Mouse (Mus musculus) lung, embryonic 14.5 days (tissue): Measurements from ENCODE around the gene Pla2g7. TPM values are rescaled to one million over a fixed set of nuclear protein-coding genes. Genes with fewer than 3 reads are reported as not detected.

ENCODE experiments used
- ATAC-seq: fragments of 200-750 bp; cut with Nextera tagmentation; 2 replicates; pipeline ENCODE4 v1.8.0; 2017; ENCODE audit warnings: mild to moderate bottlenecking, moderate TSS enrichment, moderate library complexity; ENCODE audit not compliant: insufficient read depth
- DNase-seq: peaks from one replicate; pipeline ENCODE4 v3.0.0-alpha.2; 2015
- H3K27ac ChIP-seq: fragments of 300-500 bp; sonication (generic); 2 replicates; pipeline ENCODE4 v1.5.1; 2014; ENCODE audit warnings: low read depth, mild to moderate bottlenecking, moderate library complexity
- H3K27me3 ChIP-seq: fragments of 300-500 bp; sonication (generic); 2 replicates; pipeline ENCODE4 v1.6.1; 2014; ENCODE audit warnings: low read length, control low read depth; ENCODE audit not compliant: insufficient read depth
- H3K36me3 ChIP-seq: fragments of 300-500 bp; sonication (generic); 2 replicates; pipeline ENCODE4 v1.6.1; 2014; ENCODE audit warnings: control low read depth; ENCODE audit not compliant: insufficient read depth
- H3K4me1 ChIP-seq: fragments of 300-500 bp; sonication (generic); 2 replicates; pipeline ENCODE4 v1.6.1; 2014; ENCODE audit warnings: antibody characterized with exemption, control low read depth; ENCODE audit not compliant: insufficient read depth
- H3K4me2 ChIP-seq: fragments of 300-500 bp; sonication (generic); 2 replicates; pipeline ENCODE4 v1.6.1; 2014; ENCODE audit warnings: mild to moderate bottlenecking
- H3K4me3 ChIP-seq: fragments of 300-500 bp; sonication (generic); 2 replicates; pipeline ENCODE4 v1.5.1; 2014; ENCODE audit warnings: low read depth, low read length
- H3K9ac ChIP-seq: fragments of 300-500 bp; sonication (generic); 2 replicates; pipeline ENCODE4 v1.6.1; 2014
- H3K9me3 ChIP-seq: fragments of 300-500 bp; sonication (generic); 2 replicates; pipeline ENCODE4 v1.6.1; 2016; ENCODE audit warnings: low read depth, low read length, control low read depth
- CTCF ChIP-seq: IDR thresholded peaks from 2 replicates; pipeline ENCODE4 v1.5.1; 2016; ENCODE audit warnings: antibody characterized with exemption, low read depth
- WGBS: fragments of 180-500 bp; shearing (Covaris S2); extraction: QIAGEN DNeasy Blood & Tissue Kit; methylation state at CpG from one replicate; pipeline ENCODE4 v1.1.7; 2014; 5-methylcytosine and 5-hydroxymethylcytosine counted together
- polyA plus RNA-seq: library from polyadenylated mRNA; unstranded; fragments of >200 nt; fragmentation: Nextera tagmentation; extraction: Ambion mirVana; gene quantifications from 2 replicates; pipeline ENCODE4 v1.2.1, GENCODE M21; 2014

Pla2g7 gene
- polyA plus RNA-seq, 1 experiment from 2014 or later, result 14.9 TPM

- TF ChIP-seq CTCF, result no peak
- Histone ChIP-seq H3K27me3 (no peaks in the 10 kb centered on the region), H3K9ac (no peak overlapping the region), H3K4me2 (no peak overlapping the region), H3K36me3 (no peaks in the 10 kb centered on the region), H3K4me1 (0 out of 2 replicates have a peak, but pooled peaks cover 10% of the 10 kb centered on the region), H3K4me3 (no peak overlapping the region), H3K9me3 (no peaks in the 10 kb centered on the region), H3K27ac (no peak overlapping the region)
- DNase-seq, result peak; percentile 51
- ATAC-seq, result no peak
- WGBS, result 51% methylated on average over 7 of the region's 7 CpGs
Measured at GRCm38 (mm10) chr17:43584771-43585170, 16.9 kb downstream of the Pla2g7 start.

GRCm38 (mm10) chr17:43587278-43587677 lies 19.4 kb downstream of the Pla2g7 start:
- ATAC-seq, result no peak
- Histone ChIP-seq H3K36me3 (no peaks in the 10 kb centered on the region), H3K4me1 (0 out of 2 replicates have a peak, but pooled peaks cover 2% of the 10 kb centered on the region), H3K27ac (no peak overlapping the region), H3K27me3 (no peaks in the 10 kb centered on the region), H3K4me2 (no peak overlapping the region), H3K9ac (no peak overlapping the region), H3K9me3 (no peaks in the 10 kb centered on the region), H3K4me3 (no peak overlapping the region)
- WGBS, result 82% methylated on average over 2 of the region's 2 CpGs
- no peak for TF ChIP-seq CTCF
- DNase-seq, result no peak

- DNase-seq, result no peak
- no peak overlapping the region for H3K9ac ChIP-seq
- H3K4me3 ChIP-seq, result no peak overlapping the region
- H3K27ac ChIP-seq, result no peak overlapping the region
- no peaks in the 10 kb centered on the region for H3K4me1 ChIP-seq
- no peaks in the 10 kb centered on the region for H3K27me3 ChIP-seq
- no peaks in the 10 kb centered on the region for H3K36me3 ChIP-seq
- 88% methylated on average over 6 of the region's 6 CpGs for WGBS
- no peak for ATAC-seq
- H3K4me2 ChIP-seq, result no peak overlapping the region
- no peaks in the 10 kb centered on the region for H3K9me3 ChIP-seq
- TF ChIP-seq CTCF, result no peak
Measured at GRCm38 (mm10) chr17:43589750-43590149, 21.9 kb downstream of the Pla2g7 start.

GRCm38 (mm10) chr17:43590531-43590930 lies 22.6 kb downstream of the Pla2g7 start:
- Histone ChIP-seq H3K9me3 (no peaks in the 10 kb centered on the region), H3K4me1 (no peaks in the 10 kb centered on the region), H3K4me2 (no peak overlapping the region), H3K4me3 (no peak overlapping the region), H3K9ac (no peak overlapping the region), H3K36me3 (no peaks in the 10 kb centered on the region), H3K27ac (no peak overlapping the region), H3K27me3 (no peaks in the 10 kb centered on the region)
- ATAC-seq (no peak), DNase-seq (no peak)
- WGBS, result 83% methylated on average over 5 of the region's 5 CpGs
- no peak for TF ChIP-seq CTCF

GRCm38 (mm10) chr17:43592296-43593291 lies 24.7 kb downstream of the Pla2g7 start:
- Histone ChIP-seq H3K27me3 (no peaks in the 10 kb centered on the region), H3K4me2 (no peak overlapping the region), H3K4me1 (no peaks in the 10 kb centered on the region), H3K9ac (no peak overlapping the region), H3K4me3 (no peak overlapping the region), H3K36me3 (no peaks in the 10 kb centered on the region), H3K27ac (no peak overlapping the region), H3K9me3 (no peaks in the 10 kb centered on the region)
- 79% methylated on average over 21 of the region's 21 CpGs for WGBS
- no peak for TF ChIP-seq CTCF
- ATAC-seq (no peak), DNase-seq (no peak)

- peak; percentile 30; the same call in 1 of the 2 replicates for TF ChIP-seq CTCF
- Histone ChIP-seq H3K36me3 (no peaks in the 10 kb centered on the region), H3K9ac (no peak overlapping the region), H3K27me3 (no peaks in the 10 kb centered on the region), H3K4me1 (no peaks in the 10 kb centered on the region), H3K4me3 (no peak overlapping the region), H3K4me2 (no peak overlapping the region), H3K27ac (no peak overlapping the region), H3K9me3 (no peaks in the 10 kb centered on the region)
- ATAC-seq, result no peak
- no peak for DNase-seq
- 96% methylated on average over 2 of the region's 2 CpGs for WGBS
Measured at GRCm38 (mm10) chr17:43597742-43598141, 29.8 kb downstream of the Pla2g7 start.

GRCm38 (mm10) chr17:43598706-43599105 lies 30.8 kb downstream of the Pla2g7 start:
- no peak for ATAC-seq
- DNase-seq, result peak; percentile 25
- Histone ChIP-seq H3K9ac (no peak overlapping the region), H3K4me1 (no peaks in the 10 kb centered on the region), H3K9me3 (no peaks in the 10 kb centered on the region), H3K36me3 (no peaks in the 10 kb centered on the region), H3K27ac (no peak overlapping the region), H3K27me3 (no peaks in the 10 kb centered on the region), H3K4me2 (no peak overlapping the region), H3K4me3 (no peak overlapping the region)
- 48% methylated on average over 4 of the region's 4 CpGs for WGBS
- no peak for TF ChIP-seq CTCF
